Mouse (Mus musculus) macrophage (primary cell): ENCODE data around the gene Mfsd4a. TPM values are rescaled to one million over a fixed set of nuclear protein-coding genes. Genes with fewer than 3 reads are reported as not detected.

Experiments
- H3K27ac ChIP-seq: fragments of 350-480 bp; formaldehyde crosslinking; 2 replicates; pipeline ENCODE4 v1.9.0; 2021
- H3K36me3 ChIP-seq: fragments of 350-480 bp; formaldehyde crosslinking; 2 replicates; pipeline ENCODE4 v1.9.0; 2021; ENCODE audit errors: inconsistent target
- H3K4me3 ChIP-seq: fragments of 350-480 bp; formaldehyde crosslinking; 2 replicates; pipeline ENCODE4 v1.9.0; 2021; ENCODE audit errors: inconsistent target
- H3K79me2 ChIP-seq: fragments of 350-480 bp; formaldehyde crosslinking; 2 replicates; pipeline ENCODE4 v1.9.0; 2021; ENCODE audit errors: inconsistent target
- WGBS: methylation state at CpG from one replicate; pipeline ENCODE4 v1.1.7; 2026; ENCODE audit warnings: inconsistent platforms; ENCODE audit not compliant: missing documents; 5-methylcytosine and 5-hydroxymethylcytosine counted together
- polyA plus RNA-seq: library from polyadenylated mRNA; stranded (reverse); fragments of 250-400 nt; gene quantifications from 3 replicates; pipeline ENCODE4 v1.2.4, GENCODE M21; 2018; ENCODE audit warnings: inconsistent platforms

Mfsd4a gene
- polyA plus RNA-seq, 1 experiment from 2014 or later, result 0.13 TPM

DNA sequence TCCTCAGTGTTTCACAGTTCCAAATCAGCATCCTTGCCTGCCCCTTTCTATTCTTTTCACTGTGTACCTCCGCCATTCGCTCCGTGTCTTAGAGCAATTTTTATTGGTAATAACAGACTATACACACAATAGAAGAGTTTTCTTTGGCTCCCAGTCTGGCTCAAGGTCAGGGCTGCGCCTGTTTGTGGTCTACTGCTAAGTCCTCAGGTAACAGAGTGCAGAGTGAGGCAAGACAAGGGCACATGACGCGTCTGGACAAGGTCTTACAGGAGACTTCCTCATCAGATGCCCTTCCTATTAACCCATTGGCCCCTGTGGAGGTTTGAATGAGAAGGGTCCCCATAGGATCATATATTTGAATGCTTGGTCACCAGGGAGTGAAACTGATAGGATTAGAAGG lies 21.9 kb upstream of the Mfsd4a start:
- WGBS, result 70% methylated on average over 6 of the region's 6 CpGs
- Histone ChIP-seq H3K79me2 (no peaks in the 10 kb centered on the region), H3K27ac (no peak overlapping the region), H3K4me3 (no peak overlapping the region), H3K36me3 (no peaks in the 10 kb centered on the region)

DNA sequence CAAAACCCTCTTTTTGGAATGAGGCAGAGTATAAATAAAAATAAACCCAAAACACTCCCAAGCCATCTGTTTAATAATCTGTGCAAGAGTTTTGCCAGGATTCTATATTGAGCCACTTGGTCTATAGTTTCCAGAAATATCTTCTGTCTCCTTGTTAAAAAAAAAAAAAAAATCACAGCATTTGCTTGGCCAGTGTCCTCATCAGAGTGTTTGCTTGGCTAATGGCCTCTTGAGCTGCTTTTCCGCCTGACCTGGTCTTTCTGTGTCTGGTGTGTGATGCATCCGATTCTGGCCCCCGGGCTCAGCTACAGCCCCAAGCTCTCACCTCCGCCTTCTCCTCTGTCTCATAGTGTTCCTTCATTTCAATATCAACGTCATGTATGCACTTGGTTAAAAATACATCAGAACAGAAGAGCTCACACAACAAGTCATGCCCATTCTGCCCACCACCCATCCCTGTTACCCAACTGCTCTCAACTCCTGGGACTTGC lies 20.4 kb upstream of the Mfsd4a start:
- 94% methylated on average over 5 of the region's 5 CpGs for WGBS
- no peaks in the 10 kb centered on the region for H3K79me2 ChIP-seq
- no peaks in the 10 kb centered on the region for H3K36me3 ChIP-seq
- no peak overlapping the region for H3K27ac ChIP-seq
- no peak overlapping the region for H3K4me3 ChIP-seq

DNA sequence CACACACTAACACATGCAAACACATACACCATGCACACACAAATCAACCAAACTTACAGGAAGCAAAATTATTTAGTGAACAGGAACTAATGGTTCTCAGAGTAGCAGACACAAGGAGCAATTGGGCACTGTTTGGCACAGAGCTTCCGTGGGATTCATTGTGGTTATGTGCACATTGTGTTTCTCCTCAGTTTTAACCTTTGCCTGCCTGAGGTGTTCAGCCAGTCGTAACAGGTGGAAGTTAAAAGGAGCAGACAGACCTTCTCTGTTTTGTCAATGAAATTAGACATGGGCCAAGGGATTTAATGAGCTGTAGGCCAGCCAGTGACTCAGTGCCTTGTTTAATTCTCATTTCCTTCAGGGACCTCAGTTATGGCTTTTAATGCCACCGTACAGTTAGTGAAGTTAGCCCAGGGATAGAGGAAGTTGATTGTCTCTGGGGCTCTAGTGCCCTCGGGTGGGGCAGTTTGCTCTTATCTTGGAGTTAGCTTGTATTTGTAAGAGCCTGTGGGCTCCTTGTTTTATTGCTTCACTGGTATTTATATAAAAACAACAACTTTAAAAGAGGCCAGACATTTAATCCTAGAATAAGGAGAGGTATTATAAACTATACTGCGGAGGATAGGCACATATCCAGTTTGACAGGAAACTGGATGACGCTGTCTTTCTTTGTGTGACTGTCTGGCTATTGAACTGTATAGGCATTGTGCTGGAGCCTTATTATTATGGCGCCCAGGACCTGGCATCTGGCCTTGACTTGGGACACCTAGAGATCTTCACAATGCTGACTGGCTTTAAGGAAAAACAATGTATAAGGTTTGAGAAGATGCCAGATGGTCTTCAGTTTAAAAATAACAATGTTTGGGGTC lies 17.6 kb upstream of the Mfsd4a start:
- no peaks in the 10 kb centered on the region for H3K36me3 ChIP-seq
- H3K4me3 ChIP-seq, result no peak overlapping the region
- H3K27ac ChIP-seq, result no peak overlapping the region
- no peaks in the 10 kb centered on the region for H3K79me2 ChIP-seq
- WGBS, result 36% methylated on average over 7 of the region's 7 CpGs

DNA sequence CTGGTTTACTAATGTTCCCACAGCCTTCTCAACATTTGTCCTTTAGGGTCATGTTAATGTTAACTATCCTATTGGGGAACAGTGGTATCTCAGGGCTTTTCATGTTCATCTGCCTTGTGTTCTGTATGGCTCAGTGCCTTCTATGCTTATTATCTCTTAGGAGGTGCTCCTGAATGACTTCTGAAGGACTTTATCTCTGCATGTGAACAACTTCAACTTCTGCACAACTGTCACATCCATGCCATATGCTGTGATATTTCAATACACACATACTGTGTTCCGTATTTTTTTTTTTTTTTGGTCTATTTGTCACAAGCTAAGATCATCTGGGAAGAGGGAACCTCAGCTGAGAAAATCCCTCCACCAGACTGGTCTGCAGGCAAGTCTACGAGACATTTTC lies 10.6 kb upstream of the Mfsd4a start:
- Histone ChIP-seq H3K4me3 (no peak overlapping the region), H3K27ac (no peak overlapping the region), H3K79me2 (no peaks in the 10 kb centered on the region), H3K36me3 (no peaks in the 10 kb centered on the region)
- WGBS, result 100% methylated on average over 2 of the region's 2 CpGs

DNA sequence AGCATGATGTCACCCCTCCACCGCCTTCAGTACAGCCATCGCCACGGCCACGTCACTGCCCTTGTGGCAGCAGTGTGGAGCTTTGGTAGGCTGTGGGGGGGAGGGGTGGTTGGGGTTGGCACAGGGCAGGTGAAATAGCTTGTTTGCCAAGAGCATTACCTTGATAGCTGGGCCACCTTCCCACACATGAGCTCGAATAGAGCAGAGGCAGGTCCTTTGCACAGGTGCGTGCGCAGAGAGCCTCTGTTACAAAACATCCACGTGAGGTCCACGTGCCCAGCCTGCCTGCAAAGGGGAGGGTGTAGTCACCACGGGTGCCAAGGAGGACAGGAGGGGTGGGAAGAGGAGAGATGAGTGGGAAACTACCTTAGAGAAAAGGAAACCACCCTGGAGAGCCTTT lies 7.7 kb upstream of the Mfsd4a start:
- 90% methylated on average over 10 of the region's 10 CpGs for WGBS
- H3K79me2 ChIP-seq, result no peaks in the 10 kb centered on the region
- H3K4me3 ChIP-seq, result no peak overlapping the region
- H3K27ac ChIP-seq, result no peak overlapping the region
- no peaks in the 10 kb centered on the region for H3K36me3 ChIP-seq

DNA sequence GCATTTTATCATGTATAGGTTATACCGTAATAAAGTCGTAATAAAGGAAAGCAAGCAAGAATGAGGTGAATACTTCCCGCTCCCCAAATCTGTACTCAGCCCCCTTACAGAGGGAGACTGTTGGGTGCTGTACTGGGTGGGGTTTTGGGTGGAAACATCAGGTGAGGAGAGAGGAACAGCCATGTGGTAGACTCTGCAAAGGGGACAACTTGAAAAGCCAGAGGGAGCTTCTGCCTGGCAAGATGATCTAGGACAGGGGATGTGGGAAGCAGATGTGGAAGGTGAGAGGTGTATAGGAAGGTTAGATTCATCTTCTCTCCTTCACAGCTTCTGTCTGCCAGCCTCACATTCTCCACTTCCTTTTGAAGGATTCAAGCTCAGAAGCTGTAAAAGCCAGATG lies 2.8 kb upstream of the Mfsd4a start:
- WGBS, result 97% methylated on average over 3 of the region's 3 CpGs

DNA sequence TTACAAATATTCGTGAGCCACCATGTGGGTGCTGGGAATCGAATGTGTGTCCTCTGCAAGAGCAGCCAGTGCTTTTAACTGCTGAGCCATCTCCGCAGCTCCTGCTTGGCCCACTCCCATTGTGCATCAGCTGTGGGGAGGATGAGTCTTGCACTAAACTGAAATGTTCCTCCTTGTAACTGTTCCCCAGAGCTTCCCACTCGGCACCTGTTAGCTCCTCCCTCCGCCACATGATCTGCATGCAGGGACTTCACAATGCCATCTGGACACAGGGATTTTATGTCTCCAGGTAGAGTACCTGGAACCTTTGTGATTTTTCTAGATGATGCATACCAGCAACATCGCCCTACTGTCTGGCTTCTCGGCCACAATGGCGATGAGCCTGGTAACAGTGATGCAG lies 1.6 kb upstream of the Mfsd4a start:
- H3K36me3 ChIP-seq, result no peaks in the 10 kb centered on the region
- H3K79me2 ChIP-seq, result no peaks in the 10 kb centered on the region
- no peak overlapping the region for H3K27ac ChIP-seq
- WGBS, result 92% methylated on average over 8 of the region's 8 CpGs
- H3K4me3 ChIP-seq, result no peak overlapping the region

More for the DNA sequence above, 2.8 kb upstream of the Mfsd4a start:
- no peak overlapping the region for H3K27ac ChIP-seq
- H3K4me3 ChIP-seq, result no peak overlapping the region
- H3K79me2 ChIP-seq, result no peaks in the 10 kb centered on the region
- no peaks in the 10 kb centered on the region for H3K36me3 ChIP-seq

DNA sequence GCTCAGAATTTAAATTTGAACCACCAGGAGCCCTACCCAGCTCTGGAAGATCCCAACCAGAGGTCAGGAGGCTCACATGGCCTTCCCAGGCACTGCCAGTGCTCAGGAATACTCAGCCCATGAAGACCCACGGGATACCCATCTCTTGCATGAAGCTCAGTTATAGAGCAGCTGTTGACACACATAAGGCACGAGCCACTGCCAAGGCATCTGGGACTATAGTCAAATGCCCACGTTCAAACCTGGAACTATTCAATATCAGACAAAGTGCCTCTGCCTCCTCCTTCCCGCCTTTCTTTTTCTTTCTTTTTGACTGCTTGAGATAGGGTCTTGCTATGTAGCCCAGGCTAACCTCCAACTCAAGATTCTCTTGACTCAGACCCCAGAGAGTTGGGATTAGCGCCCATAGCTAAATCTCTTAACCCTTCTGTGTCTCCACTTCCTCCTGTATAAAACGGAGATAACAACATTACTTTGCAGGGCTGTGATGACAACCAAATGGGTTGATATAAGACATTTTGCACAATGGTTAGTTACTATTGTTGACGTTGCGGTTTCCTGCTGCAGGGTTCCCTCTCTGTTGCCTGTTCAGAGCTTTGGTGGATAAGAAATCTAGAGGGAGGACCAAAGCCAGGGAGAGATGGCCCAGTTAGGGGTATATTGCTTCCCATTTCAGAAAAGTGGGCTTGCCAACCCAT lies 2.2 kb downstream of the Mfsd4a start:
- Histone ChIP-seq H3K27ac (no peak overlapping the region), H3K79me2 (no peaks in the 10 kb centered on the region), H3K4me3 (no peak overlapping the region), H3K36me3 (no peaks in the 10 kb centered on the region)
- 81% methylated on average over 8 of the region's 8 CpGs for WGBS

DNA sequence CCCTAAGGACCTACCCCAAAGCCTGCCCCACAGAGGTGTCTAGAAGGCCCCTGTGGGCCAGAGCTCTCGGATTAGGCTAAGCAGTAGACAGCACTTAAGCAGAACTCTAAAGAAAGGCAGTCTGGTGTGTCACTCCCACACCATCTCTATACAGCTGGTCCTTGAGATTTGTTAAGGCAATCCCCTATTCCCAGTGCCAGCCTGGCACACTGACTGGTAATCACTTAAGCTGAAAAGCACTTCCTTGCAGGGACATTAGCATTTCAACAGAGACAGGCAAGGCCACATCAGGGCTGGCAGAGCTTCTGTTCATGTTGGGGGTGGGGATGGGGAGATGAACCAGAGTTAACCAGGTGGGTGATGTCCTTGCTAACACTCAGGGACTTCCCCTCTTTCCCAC lies 2.9 kb downstream of the Mfsd4a start:
- no peaks in the 10 kb centered on the region for H3K36me3 ChIP-seq
- H3K4me3 ChIP-seq, result no peak overlapping the region
- WGBS, result 67% methylated on average over 1 of the region's 1 CpGs
- no peaks in the 10 kb centered on the region for H3K79me2 ChIP-seq
- H3K27ac ChIP-seq, result no peak overlapping the region

DNA sequence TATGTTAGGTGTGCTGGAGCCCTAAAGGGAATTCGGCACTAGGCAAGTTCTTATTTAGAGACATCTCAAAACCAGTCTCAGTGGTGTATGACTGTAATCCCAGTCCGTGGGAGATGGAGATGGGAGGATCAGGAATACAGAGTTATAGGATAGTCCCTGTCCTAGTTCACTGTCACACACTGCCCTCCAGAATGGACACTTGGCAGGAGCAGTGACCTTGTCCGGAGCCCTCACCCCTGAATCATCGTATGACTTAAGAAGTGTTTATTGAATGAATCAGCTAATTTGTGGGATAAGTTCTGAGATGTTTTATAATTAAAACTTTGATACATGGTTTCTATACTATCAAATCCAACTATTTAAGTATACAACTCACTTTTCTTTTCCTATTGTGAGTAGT lies 4.8 kb downstream of the Mfsd4a start:
- 82% methylated on average over 4 of the region's 4 CpGs for WGBS
- Histone ChIP-seq H3K36me3 (no peaks in the 10 kb centered on the region), H3K79me2 (no peaks in the 10 kb centered on the region), H3K27ac (no peak overlapping the region), H3K4me3 (no peak overlapping the region)

DNA sequence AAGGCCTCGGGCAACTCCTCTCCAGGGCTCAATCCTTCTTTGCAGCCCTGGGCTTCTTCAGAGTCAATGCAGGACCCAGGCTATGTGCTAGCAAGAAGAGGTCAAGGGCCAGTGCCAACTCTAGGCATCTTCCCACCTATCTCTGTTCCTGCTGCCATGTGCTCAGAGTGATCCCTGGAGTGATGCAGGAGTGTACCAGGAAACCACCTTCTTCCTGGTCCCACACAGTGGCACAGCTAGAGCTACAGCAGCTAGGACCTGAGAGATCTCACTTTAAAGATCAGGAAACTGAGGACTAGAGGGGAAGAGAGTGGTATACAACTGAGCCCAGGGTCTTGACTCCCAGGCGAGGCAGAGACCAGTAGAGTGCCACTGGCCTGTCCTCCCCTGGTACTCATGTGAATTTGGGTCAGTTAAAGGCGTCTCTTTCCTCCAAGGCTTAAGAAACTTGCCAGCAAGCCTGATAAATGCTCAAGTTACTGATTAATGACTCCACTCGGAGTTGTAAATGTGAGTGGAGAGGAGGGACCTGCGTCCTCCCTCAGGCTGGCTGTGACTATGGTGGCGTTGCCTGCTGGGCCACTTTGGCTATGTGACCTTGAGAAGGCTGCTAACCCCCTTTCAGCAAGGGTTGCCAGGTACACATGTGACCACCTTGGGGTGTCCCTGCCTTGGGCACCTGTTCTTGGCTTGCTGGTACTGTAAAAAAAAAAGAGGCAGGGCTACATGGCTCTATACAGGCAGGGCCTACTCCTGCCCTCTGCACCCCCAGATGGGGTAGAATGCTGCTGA lies 5.9 kb downstream of the Mfsd4a start:
- Histone ChIP-seq H3K36me3 (no peaks in the 10 kb centered on the region), H3K79me2 (no peaks in the 10 kb centered on the region), H3K27ac (no peak overlapping the region), H3K4me3 (no peak overlapping the region)
- WGBS, result 90% methylated on average over 6 of the region's 6 CpGs

DNA sequence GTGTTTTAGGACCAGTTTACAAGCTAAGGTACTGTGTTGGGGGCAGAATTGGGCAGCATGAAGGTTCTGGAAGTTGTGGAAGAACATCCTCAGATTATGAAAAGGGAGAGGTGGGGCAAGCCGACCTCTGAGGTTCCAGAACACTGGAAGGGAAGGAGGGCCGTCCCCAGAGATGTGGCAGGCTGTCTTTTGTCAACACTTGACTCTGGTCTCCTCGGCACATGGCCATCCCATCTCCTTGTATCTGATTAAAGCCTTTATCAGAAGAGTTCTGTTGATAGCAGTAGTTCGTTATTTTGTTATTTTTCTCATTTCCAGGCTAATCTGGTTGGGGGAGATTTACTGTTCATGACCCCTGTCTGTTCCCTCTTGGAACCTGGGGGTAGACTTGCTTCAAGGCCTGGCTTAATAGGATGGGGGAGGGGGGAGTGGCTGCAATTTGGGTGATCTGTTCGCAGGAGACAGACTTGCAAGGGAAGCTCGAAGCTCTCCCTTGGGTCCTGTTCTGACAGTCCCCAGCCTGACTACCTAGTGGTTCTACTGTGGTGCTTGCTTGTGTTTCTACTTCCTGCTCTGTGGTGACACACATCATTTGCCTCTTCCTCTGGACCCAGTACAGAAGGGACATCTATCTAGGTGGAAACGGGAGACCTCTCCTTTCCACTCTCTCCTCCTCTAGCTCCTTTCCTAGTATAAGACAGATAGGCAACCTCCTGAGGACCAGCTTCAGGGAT lies 7.7 kb downstream of the Mfsd4a start:
- H3K36me3 ChIP-seq, result no peaks in the 10 kb centered on the region
- no peaks in the 10 kb centered on the region for H3K79me2 ChIP-seq
- WGBS, result 63% methylated on average over 7 of the region's 7 CpGs
- no peak overlapping the region for H3K4me3 ChIP-seq
- H3K27ac ChIP-seq, result no peak overlapping the region

DNA sequence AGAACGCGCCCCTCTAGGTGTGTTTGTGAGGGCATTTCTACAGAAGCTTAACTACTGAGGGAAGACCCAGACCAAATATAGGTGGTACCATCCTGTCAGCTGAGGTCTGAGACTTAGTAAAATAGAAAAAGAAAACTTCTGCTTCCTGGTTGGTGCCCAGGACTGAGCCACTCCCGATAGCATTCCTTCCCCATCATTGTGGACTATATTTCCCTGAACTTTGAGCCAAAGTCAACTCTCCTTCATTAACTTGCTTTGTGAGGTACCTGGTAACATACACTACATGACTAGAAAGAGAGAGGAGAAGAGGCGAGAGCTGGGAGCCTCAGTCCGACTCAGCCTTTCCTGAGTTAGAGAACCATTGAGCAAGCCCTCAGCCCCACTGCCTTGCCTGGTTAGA lies 9.3 kb downstream of the Mfsd4a start:
- Histone ChIP-seq H3K79me2 (no peaks in the 10 kb centered on the region), H3K27ac (no peak overlapping the region), H3K4me3 (no peak overlapping the region), H3K36me3 (no peaks in the 10 kb centered on the region)
- 79% methylated on average over 5 of the region's 5 CpGs for WGBS

DNA sequence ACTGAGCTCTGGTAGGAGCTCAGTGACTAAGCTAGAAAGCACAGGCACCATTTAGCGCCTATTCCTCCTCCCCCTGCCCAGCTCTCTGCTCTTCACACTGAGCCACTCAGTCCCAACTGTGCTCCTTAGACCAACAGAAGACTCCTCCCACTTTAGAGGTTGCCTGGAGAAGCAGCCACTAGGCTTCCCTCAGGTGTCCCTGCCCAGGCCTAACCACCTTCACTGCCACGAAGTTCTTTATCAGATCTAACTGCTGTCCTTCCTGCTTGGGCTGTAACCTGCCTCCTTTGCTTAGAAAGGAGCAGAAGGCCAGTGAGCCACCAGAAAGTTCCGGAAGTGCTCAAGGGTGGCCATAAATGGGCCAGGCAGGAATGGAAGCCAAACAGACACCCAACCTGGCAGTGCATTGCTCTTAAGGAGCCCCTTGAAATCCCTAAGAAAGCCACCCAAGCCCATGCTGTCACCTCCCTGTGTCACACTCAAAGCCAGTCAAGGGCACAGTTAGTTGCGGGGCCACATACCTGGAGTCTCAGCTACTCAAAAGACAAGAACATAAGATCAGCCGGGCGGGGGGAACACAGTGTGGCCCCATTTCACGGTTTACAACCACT lies 12.7 kb downstream of the Mfsd4a start:
- WGBS, result 89% methylated on average over 7 of the region's 7 CpGs
- Histone ChIP-seq H3K27ac (no peak overlapping the region), H3K36me3 (no peaks in the 10 kb centered on the region), H3K79me2 (no peaks in the 10 kb centered on the region), H3K4me3 (no peak overlapping the region)
